ENCODE assay signal across 8 mouse cellular contexts in the genomic region with DNA sequence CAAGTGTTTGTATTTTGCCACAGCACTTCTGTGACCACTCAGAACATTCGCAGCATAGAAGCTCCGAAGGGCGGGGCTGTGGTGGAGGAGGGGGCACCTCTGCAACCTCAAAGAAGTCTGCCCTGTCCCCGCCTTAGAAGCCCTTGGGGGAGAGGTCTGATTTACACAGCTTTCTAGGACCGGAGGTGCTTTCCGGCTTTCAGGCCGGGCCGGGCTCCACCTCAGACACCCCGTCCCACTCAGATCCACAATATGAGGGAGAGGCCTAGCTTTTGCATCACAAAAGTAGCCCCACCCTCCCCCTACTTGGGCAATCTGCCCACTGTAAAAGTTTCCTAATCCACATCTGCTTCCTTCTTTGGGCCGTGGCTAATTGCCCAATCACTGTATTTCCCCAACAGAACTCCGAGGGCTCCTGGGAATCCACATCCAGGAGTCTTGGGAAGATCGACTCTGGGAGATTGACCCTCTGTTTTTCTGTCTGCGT. TPM values are rescaled to one million over a fixed set of nuclear protein-coding genes. Genes with fewer than 3 reads are reported as not detected.
DNase-seq lines count a peak whose midpoint lies in the region; ATAC-seq lines count a peak whose summit lies in the region.

No protein-coding gene starts in this region.

- 5% methylated on average over 13 of the region's 13 CpGs for WGBS in hindbrain, embryonic 14.5 days
- WGBS in liver, embryonic 15.5 days (ENCODE audit: insufficient replicate concordance) = 8% methylated on average over 13 of the region's 13 CpGs

- intact Hi-C loops in left cerebral cortex, postnatal 25 days (cut with DNase I) = no loop called here

- no peaks in the 10 kb centered on the region for H3K9me3 ChIP-seq in hindbrain, embryonic 14.5 days (ENCODE audit: control insufficient read depth, low read length)
- no peaks in the 10 kb centered on the region for H3K9me3 ChIP-seq in liver, embryonic 15.5 days (replicated peaks)

- peak; percentile 51; the same call in 1 of the 2 replicates for ATAC-seq in hindbrain, embryonic 14.5 days (ENCODE audit: low FRiP score)
- peak; percentile 51 for ATAC-seq in liver, embryonic 15.5 days (ENCODE audit: insufficient read depth)
- ATAC-seq in neutrophil, adult 5-6 weeks (ENCODE audit: extremely low read depth, insufficient number of reproducible peaks, low FRiP score, poor library complexity, severe bottlenecking) = peak; percentile 61

- H3K4me2 ChIP-seq in hindbrain, embryonic 14.5 days (replicated peaks) = peak overlapping the region; percentile 6; the same call in 1 of the 2 replicates
- peak overlapping the region; percentile 21 for H3K4me2 ChIP-seq in liver, embryonic 15.5 days

- no peak overlapping the region for H3K27ac ChIP-seq in hindbrain, embryonic 14.5 days
- peak overlapping the region; percentile 31; the same call in 1 of the 2 replicates for H3K27ac ChIP-seq in liver, embryonic 15.5 days (replicated peaks)

- no peaks in the 10 kb centered on the region for H3K36me3 ChIP-seq in hindbrain, embryonic 14.5 days (replicated peaks; ENCODE audit: control insufficient read depth, insufficient read depth)
- no peaks in the 10 kb centered on the region for H3K36me3 ChIP-seq in liver, embryonic 15.5 days (replicated peaks)

- no peak overlapping the region for H3K9ac ChIP-seq in hindbrain, embryonic 14.5 days
- H3K9ac ChIP-seq in liver, embryonic 15.5 days = no peak overlapping the region

- peak; percentile 95 for DNase-seq in 3T3-L1 (ENCODE audit: low read depth, low spot score)
- peak; percentile 90 for DNase-seq in adrenal gland, postnatal 10 days
- peak; percentile 82 to 85 for DNase-seq in gastrocnemius, adult 8-10 months (ENCODE audit: low spot score in 2 of 2)
- DNase-seq in hindbrain, embryonic 14.5 days (ENCODE audit: low spot score) = peak; percentile 35
- DNase-seq in left cerebral cortex, postnatal 25 days (ENCODE audit: low spot score in 2 of 2) = no peak
- no peak for DNase-seq in layer of hippocampus, postnatal 10 days (ENCODE audit: low spot score in 2 of 2)

- peaks cover 5% of the 10 kb centered on the region; the same call in 1 of the 2 replicates for H3K4me1 ChIP-seq in hindbrain, embryonic 14.5 days (replicated peaks; ENCODE audit: control insufficient read depth, insufficient read depth, low read length)
- peaks cover 24% of the 10 kb centered on the region for H3K4me1 ChIP-seq in liver, embryonic 15.5 days (replicated peaks)

- H3K4me3 ChIP-seq in hindbrain, embryonic 14.5 days (replicated peaks; ENCODE audit: low read length) = no peak overlapping the region
- no peak overlapping the region for H3K4me3 ChIP-seq in liver, embryonic 15.5 days (replicated peaks)

- peaks cover 9% of the 10 kb centered on the region; the same call in 1 of the 2 replicates for H3K27me3 ChIP-seq in hindbrain, embryonic 14.5 days (ENCODE audit: control insufficient read depth, insufficient read depth, low read length)
- peaks cover 51% of the 10 kb centered on the region for H3K27me3 ChIP-seq in liver, embryonic 15.5 days

RNA-seq across cellular contexts. Expression of gene Lefty2, which starts 4.3 kb away (rescaled TPM):
- total RNA-seq in adrenal gland, postnatal 10 days (2021) = under 1 TPM; 0.48 to 1.00 TPM
- total RNA-seq in gastrocnemius, adult 8-10 months (2022) = not detected
- polyA plus RNA-seq in hindbrain, embryonic 14.5 days (2014; fragmentation: Nextera tagmentation; extraction: Ambion mirVana) = 1.5 and 3.2 TPM in 2 replicates
- polyA plus RNA-seq in liver, embryonic 15.5 days (2015; fragmentation: Nextera tagmentation; extraction: Ambion mirVana) = not detected in 2 replicates
- total RNA-seq in neutrophil, adult 5-6 weeks (2017) = not detected in 2 replicates
- total RNA-seq in left cerebral cortex, postnatal 25 days (2021) = 1 to 10 TPM in 1 of 2 experiments, under 1 TPM in 1; 0.37 to 2.0 TPM
- total RNA-seq in layer of hippocampus, postnatal 10 days (2021) = 10 to 100 TPM in 1 of 2 experiments, 1 to 10 TPM in 1; 8.7 to 10.2 TPM

RNA-seq across cellular contexts. Expression of gene Pycr2, which starts 15.5 kb away (rescaled TPM):
- total RNA-seq in adrenal gland, postnatal 10 days (2021) = 10 to 100 TPM; 32.6 to 34.7 TPM
- total RNA-seq in gastrocnemius, adult 8-10 months (2022) = 10 to 100 TPM in 3 of 4 experiments, 1 to 10 TPM in 1; 9.3 to 11.4 (median 10.8) TPM
- polyA plus RNA-seq in hindbrain, embryonic 14.5 days (2014; fragmentation: Nextera tagmentation; extraction: Ambion mirVana) = 63.0 and 68.0 TPM in 2 replicates
- polyA plus RNA-seq in liver, embryonic 15.5 days (2015; fragmentation: Nextera tagmentation; extraction: Ambion mirVana) = 93.6 and 108 TPM in 2 replicates
- 16.7 and 19.3 TPM in 2 replicates for total RNA-seq in neutrophil, adult 5-6 weeks (2017)
- 10 to 100 TPM; 29.8 to 30.2 TPM for total RNA-seq in left cerebral cortex, postnatal 25 days (2021)
- 10 to 100 TPM; 29.6 to 31.4 TPM for total RNA-seq in layer of hippocampus, postnatal 10 days (2021)

RNA-seq across cellular contexts. Expression of gene Sde2, which starts 37.7 kb away (rescaled TPM):
- 10 to 100 TPM; 21.7 to 22.6 TPM for total RNA-seq in adrenal gland, postnatal 10 days (2021)
- total RNA-seq in gastrocnemius, adult 8-10 months (2022) = 1 to 10 TPM; 6.8 to 8.4 (median 7.6) TPM
- 26.9 and 28.2 TPM in 2 replicates for polyA plus RNA-seq in hindbrain, embryonic 14.5 days (2014; fragmentation: Nextera tagmentation; extraction: Ambion mirVana)
- 21.8 and 22.4 TPM in 2 replicates for polyA plus RNA-seq in liver, embryonic 15.5 days (2015; fragmentation: Nextera tagmentation; extraction: Ambion mirVana)
- 33.0 and 38.8 TPM in 2 replicates for total RNA-seq in neutrophil, adult 5-6 weeks (2017)
- total RNA-seq in left cerebral cortex, postnatal 25 days (2021) = 10 to 100 TPM; 18.8 to 21.0 TPM
- total RNA-seq in layer of hippocampus, postnatal 10 days (2021) = 10 to 100 TPM; 20.9 to 22.4 TPM

RNA-seq across cellular contexts. Expression of gene Lefty1, which starts 46.2 kb away (rescaled TPM):
- under 1 TPM; 0.63 to 0.79 TPM for total RNA-seq in adrenal gland, postnatal 10 days (2021)
- under 1 TPM in 3 of 4 experiments, not detected in 1; 0.19 to 0.34 (median 0.24) TPM for total RNA-seq in gastrocnemius, adult 8-10 months (2022)
- 0.20 and 0.41 TPM in 2 replicates for polyA plus RNA-seq in hindbrain, embryonic 14.5 days (2014; fragmentation: Nextera tagmentation; extraction: Ambion mirVana)
- 4.8 and 5.2 TPM in 2 replicates for polyA plus RNA-seq in liver, embryonic 15.5 days (2015; fragmentation: Nextera tagmentation; extraction: Ambion mirVana)
- total RNA-seq in neutrophil, adult 5-6 weeks (2017) = not detected in 2 replicates
- total RNA-seq in left cerebral cortex, postnatal 25 days (2021) = under 1 TPM; 0.44 to 0.89 TPM
- 1 to 10 TPM; 3.9 to 6.4 TPM for total RNA-seq in layer of hippocampus, postnatal 10 days (2021)

RNA-seq across cellular contexts. Expression of gene Tmem63a, which starts 53.5 kb away (rescaled TPM):
- total RNA-seq in adrenal gland, postnatal 10 days (2021) = 10 to 100 TPM; 24.7 to 27.3 TPM
- 10 to 100 TPM; 14.9 to 18.2 (median 16.2) TPM for total RNA-seq in gastrocnemius, adult 8-10 months (2022)
- 1.5 and 1.6 TPM in 2 replicates for polyA plus RNA-seq in hindbrain, embryonic 14.5 days (2014; fragmentation: Nextera tagmentation; extraction: Ambion mirVana)
- 8.0 and 9.3 TPM in 2 replicates for polyA plus RNA-seq in liver, embryonic 15.5 days (2015; fragmentation: Nextera tagmentation; extraction: Ambion mirVana)
- total RNA-seq in neutrophil, adult 5-6 weeks (2017) = 14.9 and 15.8 TPM in 2 replicates
- 10 to 100 TPM; 10.5 to 11.1 TPM for total RNA-seq in left cerebral cortex, postnatal 25 days (2021)
- 1 to 10 TPM; 3.7 to 3.8 TPM for total RNA-seq in layer of hippocampus, postnatal 10 days (2021)

Comparison
In these comparisons a context has a peak if more than half of its experiments do, and no peak if none do; other contexts are left out.
1. DNase-seq: peak in 3T3-L1 (single experiment), adrenal gland, postnatal 10 days (single experiment), gastrocnemius, adult 8-10 months (2 of 2) and hindbrain, embryonic 14.5 days (single experiment); none in left cerebral cortex, postnatal 25 days (0 of 2) and layer of hippocampus, postnatal 10 days (0 of 2).
2. Peak in every context shown above with its lines, with median percentiles within 50 percentile points of each other: ATAC-seq.